Mouse (Mus musculus): ENCODE measurements around the gene Ankrd17. TPM values are rescaled to one million over a fixed set of nuclear protein-coding genes. Genes with fewer than 3 reads are reported as not detected.

The Ankrd17 gene
- polyA plus RNA-seq, 1 experiment: 31.0 TPM

DNA sequence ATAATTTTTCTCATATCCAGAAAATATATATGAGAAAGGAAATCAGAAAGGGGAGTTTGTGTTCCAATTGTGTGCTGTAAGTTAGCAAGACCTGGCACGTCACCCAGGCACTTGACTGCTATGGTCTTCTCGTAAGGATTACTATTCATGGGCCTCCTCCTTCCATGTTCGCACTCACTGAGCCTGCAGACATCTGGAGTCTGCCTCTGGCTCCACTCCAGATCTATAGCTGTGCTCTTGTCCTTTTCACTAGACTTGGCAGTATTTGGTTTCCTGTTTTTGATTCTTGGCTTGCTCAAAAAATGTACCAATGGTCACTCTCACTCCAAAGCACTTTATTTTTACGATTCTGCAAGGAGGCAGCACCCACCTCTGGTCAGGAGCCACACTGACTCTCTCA, 15.1 kb upstream of the Ankrd17 start:
- WGBS: 57% methylated on average over 4 of the region's 4 CpGs
- TF ChIP-seq CTCF (IDR thresholded peaks at IDR 0.05; ENCODE audit: control insufficient read depth, insufficient read depth, low read length) (no peak), POLR2A (IDR thresholded peaks at IDR 0.05; ENCODE audit: borderline replicate concordance, control insufficient read depth, low read depth, low read length) (no peak)

GRCm38 (mm10) chr5:90373708-90374107, 7.3 kb upstream of the Ankrd17 start:
- TF ChIP-seq POLR2A (IDR thresholded peaks at IDR 0.05; ENCODE audit: borderline replicate concordance, control insufficient read depth, low read depth, low read length) (no peak), CTCF (IDR thresholded peaks at IDR 0.05; ENCODE audit: control insufficient read depth, insufficient read depth, low read length) (no peak)
- H3K27ac ChIP-seq (ENCODE audit: control insufficient read depth, insufficient read depth, low read depth, low read length, poor library complexity): no peak overlapping the region
- no peak overlapping the region for H3K4me3 ChIP-seq (replicated peaks; ENCODE audit: control insufficient read depth, low read depth, low read length)
- WGBS: 82% methylated on average over 4 of the region's 4 CpGs
- H3K4me1 ChIP-seq (ENCODE audit: control insufficient read depth, insufficient read depth, low read length): no peaks in the 10 kb centered on the region; the same call in 1 of the 2 replicates

More for the DNA sequence above, 15.1 kb upstream of the Ankrd17 start:
- Histone ChIP-seq H3K4me1 (ENCODE audit: control insufficient read depth, insufficient read depth, low read length) (no peaks in the 10 kb centered on the region), H3K4me3 (replicated peaks; ENCODE audit: control insufficient read depth, low read depth, low read length) (no peak overlapping the region), H3K27ac (ENCODE audit: control insufficient read depth, insufficient read depth, low read depth, low read length, poor library complexity) (no peak overlapping the region)

GRCm38 (mm10) chr5:90370401-90370800, 4.0 kb upstream of the Ankrd17 start:
- 94% methylated on average over 5 of the region's 5 CpGs for WGBS
- TF ChIP-seq CTCF (IDR thresholded peaks at IDR 0.05; ENCODE audit: control insufficient read depth, insufficient read depth, low read length) (no peak), POLR2A (IDR thresholded peaks at IDR 0.05; ENCODE audit: borderline replicate concordance, control insufficient read depth, low read depth, low read length) (no peak)

DNA sequence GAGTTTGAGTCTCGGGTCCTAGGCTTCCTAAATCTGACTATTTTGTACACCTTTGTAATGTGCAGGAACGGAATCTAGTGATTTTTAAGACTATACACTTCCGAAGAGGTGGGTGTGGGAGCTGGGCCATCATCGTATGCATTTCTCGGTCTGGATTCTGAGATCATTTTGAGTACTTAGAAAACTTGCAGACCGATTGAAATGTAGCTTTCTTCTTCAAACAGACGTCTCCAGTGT, 608 bp upstream of the Ankrd17 start, which contains the start of gene Gm9958:
Gene Gm9958 (plus strand): TSS at position 138 of the 237 bp plus-strand sequence.
- TF ChIP-seq POLR2A (IDR thresholded peaks at IDR 0.05; ENCODE audit: borderline replicate concordance, control insufficient read depth, low read depth, low read length) (no peak), CTCF (IDR thresholded peaks at IDR 0.05; ENCODE audit: control insufficient read depth, insufficient read depth, low read length) (no peak)
- H3K27ac ChIP-seq (ENCODE audit: control insufficient read depth, insufficient read depth, low read depth, low read length, poor library complexity): peak within 1 kb of the TSS; percentile 96
- under 1% methylated on average over 7 of the region's 7 CpGs for WGBS
- H3K4me1 ChIP-seq (ENCODE audit: control insufficient read depth, insufficient read depth, low read length): no peaks in the 10 kb centered on the region; the same call in 1 of the 2 replicates
- peak within 1 kb of the TSS; percentile 93 for H3K4me3 ChIP-seq (replicated peaks; ENCODE audit: control insufficient read depth, low read depth, low read length)

More at GRCm38 (mm10) chr5:90370401-90370800, 4.0 kb upstream of the Ankrd17 start:
- no peak overlapping the region for H3K27ac ChIP-seq (ENCODE audit: control insufficient read depth, insufficient read depth, low read depth, low read length, poor library complexity)
- H3K4me3 ChIP-seq (replicated peaks; ENCODE audit: control insufficient read depth, low read depth, low read length): no peak overlapping the region
- H3K4me1 ChIP-seq (ENCODE audit: control insufficient read depth, insufficient read depth, low read length): no peaks in the 10 kb centered on the region; the same call in 1 of the 2 replicates

- no peaks in the 10 kb centered on the region for H3K4me1 ChIP-seq (ENCODE audit: control insufficient read depth, insufficient read depth, low read length)
- H3K4me3 ChIP-seq (replicated peaks; ENCODE audit: control insufficient read depth, low read depth, low read length): peak overlapping the region; percentile 99
- WGBS: under 1% methylated on average over 59 of the region's 61 CpGs
- H3K27ac ChIP-seq (ENCODE audit: control insufficient read depth, insufficient read depth, low read depth, low read length, poor library complexity): peak overlapping the region; percentile 85
- TF ChIP-seq CTCF (IDR thresholded peaks at IDR 0.05; ENCODE audit: control insufficient read depth, insufficient read depth, low read length) (no peak), POLR2A (IDR thresholded peaks at IDR 0.05; ENCODE audit: borderline replicate concordance, control insufficient read depth, low read depth, low read length) (no peak)
Measured at GRCm38 (mm10) chr5:90365141-90365951, 1.0 kb downstream of the Ankrd17 start.

- H3K4me3 ChIP-seq (replicated peaks; ENCODE audit: control insufficient read depth, low read depth, low read length): no peak overlapping the region
- H3K27ac ChIP-seq (ENCODE audit: control insufficient read depth, insufficient read depth, low read depth, low read length, poor library complexity): no peak overlapping the region
- no peak for TF ChIP-seq CTCF (IDR thresholded peaks at IDR 0.05; ENCODE audit: control insufficient read depth, insufficient read depth, low read length)
- no peak for TF ChIP-seq POLR2A (IDR thresholded peaks at IDR 0.05; ENCODE audit: borderline replicate concordance, control insufficient read depth, low read depth, low read length)
- H3K4me1 ChIP-seq (ENCODE audit: control insufficient read depth, insufficient read depth, low read length): no peaks in the 10 kb centered on the region
- WGBS: under 1% methylated on average over 6 of the region's 6 CpGs
Measured at GRCm38 (mm10) chr5:90364526-90364925, 1.9 kb downstream of the Ankrd17 start.

GRCm38 (mm10) chr5:90355824-90356223, 10.6 kb downstream of the Ankrd17 start:
- WGBS: 67% methylated on average over 3 of the region's 3 CpGs
- Histone ChIP-seq H3K27ac (ENCODE audit: control insufficient read depth, insufficient read depth, low read depth, low read length, poor library complexity) (no peak overlapping the region), H3K4me3 (replicated peaks; ENCODE audit: control insufficient read depth, low read depth, low read length) (no peak overlapping the region), H3K4me1 (ENCODE audit: control insufficient read depth, insufficient read depth, low read length) (no peaks in the 10 kb centered on the region)
- no peak for TF ChIP-seq POLR2A (IDR thresholded peaks at IDR 0.05; ENCODE audit: borderline replicate concordance, control insufficient read depth, low read depth, low read length)
- no peak for TF ChIP-seq CTCF (IDR thresholded peaks at IDR 0.05; ENCODE audit: control insufficient read depth, insufficient read depth, low read length)

GRCm38 (mm10) chr5:90353552-90354317, 12.6 kb downstream of the Ankrd17 start:
- Histone ChIP-seq H3K4me1 (ENCODE audit: control insufficient read depth, insufficient read depth, low read length) (no peaks in the 10 kb centered on the region), H3K27ac (ENCODE audit: control insufficient read depth, insufficient read depth, low read depth, low read length, poor library complexity) (no peak overlapping the region), H3K4me3 (replicated peaks; ENCODE audit: control insufficient read depth, low read depth, low read length) (no peak overlapping the region)
- TF ChIP-seq CTCF (IDR thresholded peaks at IDR 0.05; ENCODE audit: control insufficient read depth, insufficient read depth, low read length): no peak
- TF ChIP-seq POLR2A (IDR thresholded peaks at IDR 0.05; ENCODE audit: borderline replicate concordance, control insufficient read depth, low read depth, low read length): no peak
- WGBS: 80% methylated on average over 4 of the region's 4 CpGs

All from bone marrow, adult 2 months (tissue).